Mouse (Mus musculus) cerebellum, adult (tissue): Measurements from ENCODE around the gene Gm8279.
"Not testable (repeated sequence)": the region's sequence is repeated elsewhere in the genome, so short reads cannot be mapped to it uniquely, and the experiment has no call there.

Experiments
- ATAC-seq: cut with Nextera tagmentation; 2 replicates; pipeline ENCODE4 v1.9.2; 2017; ENCODE audit warnings: mild to moderate bottlenecking, moderate library complexity, mixed read lengths; ENCODE audit not compliant: insufficient number of reproducible peaks, low FRiP score, low TSS enrichment

Gm8279 gene

DNA sequence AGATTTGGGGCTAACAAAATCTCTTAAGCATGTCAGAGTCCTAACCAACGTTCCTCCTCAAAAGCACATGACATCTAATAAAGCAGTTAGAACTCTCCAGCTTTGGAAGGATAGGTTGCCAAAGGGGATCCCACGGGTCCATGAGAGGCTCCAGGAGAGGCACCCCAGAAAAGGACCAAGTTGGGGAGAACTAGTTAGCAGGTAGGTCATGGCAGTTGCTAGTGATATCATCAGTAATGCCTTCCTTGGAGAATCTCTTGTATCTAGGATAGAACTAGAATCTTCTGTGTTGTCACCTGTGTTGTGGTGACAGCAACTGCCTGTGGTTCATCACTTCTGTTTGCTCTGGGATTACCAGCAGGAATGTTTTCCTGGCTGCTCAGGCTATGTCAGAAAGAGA, at the start of gene Gm8279:
Gene Gm8279, plus strand, starts transcription at position 301 of the 400 bp plus-strand sequence.
- ATAC-seq: not testable (repeated sequence)

DNA sequence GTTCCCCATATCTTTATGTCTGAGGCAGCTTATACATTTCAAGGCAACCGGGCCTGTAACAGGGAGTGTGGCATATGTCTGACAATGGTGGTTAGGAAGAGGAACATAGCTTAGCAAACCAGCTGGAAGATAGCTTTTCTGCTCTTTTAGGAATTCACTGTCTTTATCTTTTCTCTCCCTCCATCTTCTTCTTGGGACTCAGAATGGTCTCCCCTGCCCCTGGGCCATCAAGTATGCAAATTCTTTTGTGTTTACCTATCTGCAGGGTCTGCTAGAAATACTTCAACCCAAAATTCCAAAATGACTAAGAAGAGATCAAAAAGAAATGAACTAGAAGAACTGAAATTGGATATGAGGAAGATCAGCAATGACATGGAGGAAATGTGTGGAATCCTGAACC, 32.9 kb downstream of the Gm8279 start, which contains the start of gene Gm3317:
Gene Gm3317, plus strand, starts transcription at position 301 of the 400 bp plus-strand sequence.
- not testable (repeated sequence) for ATAC-seq

GRCm38 (mm10) chr14:5185493-5185892, 54.2 kb downstream of the Gm8279 start, which contains the start of gene Gm8271:
Gm8271 (plus strand) TSS chr14:5185793.
- ATAC-seq: not testable (repeated sequence)
